Mouse (Mus musculus): ENCODE data around the gene D6Wsu163e. TPM values are rescaled to one million over a fixed set of nuclear protein-coding genes. Genes with fewer than 3 reads are reported as not detected.

Gene D6Wsu163e
- 17.2 and 17.8 TPM in 2 replicates for polyA plus RNA-seq (2015; fragmentation: Nextera tagmentation; extraction: Ambion mirVana)

GRCm38 (mm10) chr6:126939487-126940171, at the start of gene D6Wsu163e, which contains the start of gene Rad51ap1:
Gene D6Wsu163e, plus strand, starts transcription at chr6:126939962.
Gene Rad51ap1, minus strand, starts transcription at chr6:126939587.
- Histone ChIP-seq H3K27ac (peak within 1 kb of the TSS; percentile 11; the same call in 1 of the 2 replicates), H3K9me3 (no peaks in the 10 kb centered on the region), H3K4me1 (peaks cover 30% of the 10 kb centered on the region), H3K4me3 (peak within 1 kb of the TSS; percentile 76), H3K27me3 (no peaks in the 10 kb centered on the region), H3K9ac (peak within 1 kb of the TSS; percentile 87), H3K4me2 (peak within 1 kb of the TSS; percentile 96), H3K36me3 (peaks cover 13% of the 10 kb centered on the region; the same call in 1 of the 2 replicates)
- ATAC-seq (ENCODE audit: insufficient number of reproducible peaks, insufficient read depth, low FRiP score, low TSS enrichment, low read depth), result peak; percentile 94
- under 1% methylated on average over 33 of the region's 33 CpGs for WGBS

- WGBS, result 74% methylated on average over 4 of the region's 5 CpGs
- no peaks in the 10 kb centered on the region for H3K36me3 ChIP-seq
- no peak overlapping the region for H3K27ac ChIP-seq
- H3K27me3 ChIP-seq, result no peaks in the 10 kb centered on the region; the same call in 1 of the 2 replicates
- no peak overlapping the region for H3K9ac ChIP-seq
- H3K4me1 ChIP-seq, result no peaks in the 10 kb centered on the region
- ATAC-seq (ENCODE audit: insufficient number of reproducible peaks, insufficient read depth, low FRiP score, low TSS enrichment, low read depth), result no peak
- H3K4me2 ChIP-seq, result no peak overlapping the region
- no peak overlapping the region for H3K4me3 ChIP-seq
- H3K9me3 ChIP-seq, result no peaks in the 10 kb centered on the region
Observed at GRCm38 (mm10) chr6:126907378-126907777, 32.4 kb upstream of the D6Wsu163e start.

- Histone ChIP-seq H3K27me3 (no peaks in the 10 kb centered on the region; the same call in 1 of the 2 replicates), H3K9me3 (no peaks in the 10 kb centered on the region), H3K9ac (no peak overlapping the region), H3K4me1 (no peaks in the 10 kb centered on the region), H3K4me3 (no peak overlapping the region), H3K36me3 (no peaks in the 10 kb centered on the region), H3K4me2 (no peak overlapping the region), H3K27ac (no peak overlapping the region)
- 55% methylated on average over 3 of the region's 3 CpGs for WGBS
- no peak for ATAC-seq (ENCODE audit: insufficient number of reproducible peaks, insufficient read depth, low FRiP score, low TSS enrichment, low read depth)
Observed at GRCm38 (mm10) chr6:126907876-126908275, 31.9 kb upstream of the D6Wsu163e start.

GRCm38 (mm10) chr6:126910727-126911126, 29.0 kb upstream of the D6Wsu163e start:
- no peak overlapping the region for H3K9ac ChIP-seq
- H3K9me3 ChIP-seq, result no peaks in the 10 kb centered on the region
- 78% methylated on average over 4 of the region's 4 CpGs for WGBS
- no peaks in the 10 kb centered on the region; the same call in 1 of the 2 replicates for H3K27me3 ChIP-seq
- H3K4me2 ChIP-seq, result no peak overlapping the region
- no peak overlapping the region for H3K27ac ChIP-seq
- H3K4me3 ChIP-seq, result no peak overlapping the region
- no peaks in the 10 kb centered on the region for H3K36me3 ChIP-seq
- no peak for ATAC-seq (ENCODE audit: insufficient number of reproducible peaks, insufficient read depth, low FRiP score, low TSS enrichment, low read depth)
- no peaks in the 10 kb centered on the region for H3K4me1 ChIP-seq

GRCm38 (mm10) chr6:126914928-126915327, 24.8 kb upstream of the D6Wsu163e start:
- ATAC-seq (ENCODE audit: insufficient number of reproducible peaks, insufficient read depth, low FRiP score, low TSS enrichment, low read depth), result no peak
- H3K4me3 ChIP-seq, result no peak overlapping the region
- H3K9ac ChIP-seq, result peak overlapping the region; percentile 36; the same call in 1 of the 2 replicates
- no peak overlapping the region for H3K4me2 ChIP-seq
- no peaks in the 10 kb centered on the region for H3K4me1 ChIP-seq
- no peak overlapping the region for H3K27ac ChIP-seq
- no peaks in the 10 kb centered on the region for H3K9me3 ChIP-seq
- no peaks in the 10 kb centered on the region for H3K27me3 ChIP-seq
- H3K36me3 ChIP-seq, result no peaks in the 10 kb centered on the region
- 78% methylated on average over 5 of the region's 5 CpGs for WGBS

- ATAC-seq (ENCODE audit: insufficient number of reproducible peaks, insufficient read depth, low FRiP score, low TSS enrichment, low read depth), result 0 out of 2 replicates have a peak, but pooled peaks have one; percentile 26
- peak within 1 kb of the TSS; percentile 53 for H3K9ac ChIP-seq
- peak within 1 kb of the TSS; percentile 39 for H3K4me2 ChIP-seq
- peak within 1 kb of the TSS; percentile 8 for H3K4me3 ChIP-seq
- H3K36me3 ChIP-seq, result peaks cover 37% of the 10 kb centered on the region
- WGBS, result 16% methylated on average over 21 of the region's 21 CpGs
- no peaks in the 10 kb centered on the region for H3K9me3 ChIP-seq
- H3K27ac ChIP-seq, result no peak within 1 kb of the TSS
- 0 out of 2 replicates have a peak, but pooled peaks cover 3% of the 10 kb centered on the region for H3K4me1 ChIP-seq
- H3K27me3 ChIP-seq, result no peaks in the 10 kb centered on the region
Observed at GRCm38 (mm10) chr6:126921111-126921881, 18.5 kb upstream of the D6Wsu163e start, which contains the start of gene Dyrk4. Gene Dyrk4, minus strand, starts transcription at chr6:126921839.

GRCm38 (mm10) chr6:126932896-126933295, 6.9 kb upstream of the D6Wsu163e start:
- 63% methylated on average over 2 of the region's 2 CpGs for WGBS
- H3K36me3 ChIP-seq, result peaks cover 52% of the 10 kb centered on the region
- H3K4me2 ChIP-seq, result no peak overlapping the region
- H3K4me1 ChIP-seq, result peaks cover 8% of the 10 kb centered on the region
- no peaks in the 10 kb centered on the region for H3K27me3 ChIP-seq
- ATAC-seq (ENCODE audit: insufficient number of reproducible peaks, insufficient read depth, low FRiP score, low TSS enrichment, low read depth), result no peak
- H3K9me3 ChIP-seq, result no peaks in the 10 kb centered on the region
- H3K4me3 ChIP-seq, result no peak overlapping the region
- no peak overlapping the region for H3K27ac ChIP-seq
- H3K9ac ChIP-seq, result no peak overlapping the region

GRCm38 (mm10) chr6:126938047-126938446, 1.7 kb upstream of the D6Wsu163e start:
- peak overlapping the region; percentile 87 for H3K9ac ChIP-seq
- H3K36me3 ChIP-seq, result peaks cover 17% of the 10 kb centered on the region
- 78% methylated on average over 2 of the region's 2 CpGs for WGBS
- H3K4me1 ChIP-seq, result peaks cover 30% of the 10 kb centered on the region
- H3K27me3 ChIP-seq, result no peaks in the 10 kb centered on the region
- H3K4me3 ChIP-seq, result peak overlapping the region; percentile 76
- no peak for ATAC-seq (ENCODE audit: insufficient number of reproducible peaks, insufficient read depth, low FRiP score, low TSS enrichment, low read depth)
- no peaks in the 10 kb centered on the region for H3K9me3 ChIP-seq
- H3K4me2 ChIP-seq, result peak overlapping the region; percentile 96
- no peak overlapping the region for H3K27ac ChIP-seq

- no peaks in the 10 kb centered on the region for H3K9me3 ChIP-seq
- 0 out of 2 replicates have a peak, but pooled peaks have one; percentile 5 for ATAC-seq (ENCODE audit: insufficient number of reproducible peaks, insufficient read depth, low FRiP score, low TSS enrichment, low read depth)
- peak overlapping the region; percentile 76 for H3K4me3 ChIP-seq
- H3K9ac ChIP-seq, result peak overlapping the region; percentile 87
- WGBS, result under 1% methylated on average over 31 of the region's 31 CpGs
- H3K27ac ChIP-seq, result peak overlapping the region; percentile 11; the same call in 1 of the 2 replicates
- peak overlapping the region; percentile 96 for H3K4me2 ChIP-seq
- no peaks in the 10 kb centered on the region for H3K27me3 ChIP-seq
- H3K4me1 ChIP-seq, result peaks cover 30% of the 10 kb centered on the region
- peaks cover 13% of the 10 kb centered on the region for H3K36me3 ChIP-seq
Observed at GRCm38 (mm10) chr6:126938853-126939486, 792 bp upstream of the D6Wsu163e start.

- H3K9me3 ChIP-seq, result no peaks in the 10 kb centered on the region
- peak overlapping the region; percentile 76 for H3K4me3 ChIP-seq
- H3K27ac ChIP-seq, result no peak overlapping the region
- peak overlapping the region; percentile 96 for H3K4me2 ChIP-seq
- peaks cover 30% of the 10 kb centered on the region for H3K4me1 ChIP-seq
- no peak for ATAC-seq (ENCODE audit: insufficient number of reproducible peaks, insufficient read depth, low FRiP score, low TSS enrichment, low read depth)
- peak overlapping the region; percentile 87 for H3K9ac ChIP-seq
- peaks cover 20% of the 10 kb centered on the region; the same call in 1 of the 2 replicates for H3K36me3 ChIP-seq
- WGBS, result 3% methylated on average over 5 of the region's 5 CpGs
- no peaks in the 10 kb centered on the region for H3K27me3 ChIP-seq
Observed at GRCm38 (mm10) chr6:126940451-126940850, 689 bp downstream of the D6Wsu163e start.

GRCm38 (mm10) chr6:126948336-126948735, 8.6 kb downstream of the D6Wsu163e start:
- Histone ChIP-seq H3K9me3 (no peaks in the 10 kb centered on the region), H3K27me3 (no peaks in the 10 kb centered on the region), H3K4me1 (no peaks in the 10 kb centered on the region), H3K9ac (no peak overlapping the region), H3K27ac (no peak overlapping the region), H3K4me3 (no peak overlapping the region), H3K36me3 (peaks cover 36% of the 10 kb centered on the region), H3K4me2 (no peak overlapping the region)
- ATAC-seq (ENCODE audit: insufficient number of reproducible peaks, insufficient read depth, low FRiP score, low TSS enrichment, low read depth), result no peak
- 87% methylated on average over 4 of the region's 4 CpGs for WGBS

All from embryonic facial prominence, embryonic 13.5 days (tissue).